Mouse (Mus musculus) frontal cortex, postnatal 36 days (tissue): ENCODE data around the gene Syne2.

ENCODE experiments used
- DNase-seq, 2 experiments: peaks; one replicate each; pipeline ENCODE4 v3.0.0; 2022; ENCODE audit warnings: low spot score in 2 of 2

Gene Syne2

GRCm38 (mm10) chr12:75817959-75818452, at the start of gene Syne2:
Gene Syne2 (plus strand): TSS chr12:75818134.
- peak; percentile 51 to 57 for DNase-seq

GRCm38 (mm10) chr12:75771410-75771809, 46.5 kb upstream of the Syne2 start:
- no peak for DNase-seq

- peak; percentile 17 to 59 for DNase-seq
These were observed 45.4 kb upstream of the Syne2 start for GRCm38 (mm10) chr12:75772424-75773034.

GRCm38 (mm10) chr12:75781445-75781844, 36.5 kb upstream of the Syne2 start:
- DNase-seq = no peak

- no peak for DNase-seq
These were observed 35.9 kb upstream of the Syne2 start for GRCm38 (mm10) chr12:75781995-75782394.

GRCm38 (mm10) chr12:75784271-75784751, 33.6 kb upstream of the Syne2 start:
- DNase-seq = no peak

- DNase-seq = peak; percentile 5 to 10
These were observed 31.3 kb upstream of the Syne2 start for GRCm38 (mm10) chr12:75786681-75787080.

- peak; percentile 49 to 77 for DNase-seq
These were observed 28.5 kb upstream of the Syne2 start for GRCm38 (mm10) chr12:75789451-75789850.

GRCm38 (mm10) chr12:75794527-75794926, 23.4 kb upstream of the Syne2 start:
- DNase-seq = no peak

- DNase-seq = peak in 1 of 2 experiments; percentile 16
These were observed 21.4 kb upstream of the Syne2 start for GRCm38 (mm10) chr12:75796510-75796909.

GRCm38 (mm10) chr12:75806281-75806680, 11.7 kb upstream of the Syne2 start:
- no peak for DNase-seq

GRCm38 (mm10) chr12:75813766-75814165, 4.2 kb upstream of the Syne2 start:
- DNase-seq = no peak

- no peak for DNase-seq
These were observed 3.4 kb upstream of the Syne2 start for GRCm38 (mm10) chr12:75814551-75814950.

GRCm38 (mm10) chr12:75816981-75817856, 715 bp upstream of the Syne2 start:
- no peak for DNase-seq

GRCm38 (mm10) chr12:75818453-75819434, 810 bp downstream of the Syne2 start:
- DNase-seq = peak; percentile 33 to 41

- no peak for DNase-seq
These were observed 1.5 kb downstream of the Syne2 start for GRCm38 (mm10) chr12:75819481-75819880.

GRCm38 (mm10) chr12:75820216-75820615, 2.3 kb downstream of the Syne2 start:
- DNase-seq = no peak

GRCm38 (mm10) chr12:75822122-75822521, 4.2 kb downstream of the Syne2 start:
- no peak for DNase-seq

GRCm38 (mm10) chr12:75823475-75823874, 5.5 kb downstream of the Syne2 start:
- no peak for DNase-seq

GRCm38 (mm10) chr12:75825458-75825857, 7.5 kb downstream of the Syne2 start:
- no peak for DNase-seq

GRCm38 (mm10) chr12:75826699-75827353, 8.9 kb downstream of the Syne2 start:
- DNase-seq = no peak
